Mouse (Mus musculus): ENCODE measurements around the gene A630076J17Rik.

- no peak for TF ChIP-seq POLR2A (IDR thresholded peaks at IDR 0.05; ENCODE audit: insufficient read depth, low read length)
- no peak for TF ChIP-seq CTCF (IDR thresholded peaks at IDR 0.05; ENCODE audit: low read depth, low read length)
- TF ChIP-seq EP300 (IDR thresholded peaks at IDR 0.05; ENCODE audit: insufficient read depth, low read depth, low read length), result no peak
Measured at GRCm38 (mm10) chr3:107206490-107207150, 23.8 kb upstream of the A630076J17Rik start.
